Mouse (Mus musculus): ENCODE data around the gene Manf.
A peak's percentile ranks its signal among the peaks of the same experiment; 100 is the strongest.

Gene Manf

DNA sequence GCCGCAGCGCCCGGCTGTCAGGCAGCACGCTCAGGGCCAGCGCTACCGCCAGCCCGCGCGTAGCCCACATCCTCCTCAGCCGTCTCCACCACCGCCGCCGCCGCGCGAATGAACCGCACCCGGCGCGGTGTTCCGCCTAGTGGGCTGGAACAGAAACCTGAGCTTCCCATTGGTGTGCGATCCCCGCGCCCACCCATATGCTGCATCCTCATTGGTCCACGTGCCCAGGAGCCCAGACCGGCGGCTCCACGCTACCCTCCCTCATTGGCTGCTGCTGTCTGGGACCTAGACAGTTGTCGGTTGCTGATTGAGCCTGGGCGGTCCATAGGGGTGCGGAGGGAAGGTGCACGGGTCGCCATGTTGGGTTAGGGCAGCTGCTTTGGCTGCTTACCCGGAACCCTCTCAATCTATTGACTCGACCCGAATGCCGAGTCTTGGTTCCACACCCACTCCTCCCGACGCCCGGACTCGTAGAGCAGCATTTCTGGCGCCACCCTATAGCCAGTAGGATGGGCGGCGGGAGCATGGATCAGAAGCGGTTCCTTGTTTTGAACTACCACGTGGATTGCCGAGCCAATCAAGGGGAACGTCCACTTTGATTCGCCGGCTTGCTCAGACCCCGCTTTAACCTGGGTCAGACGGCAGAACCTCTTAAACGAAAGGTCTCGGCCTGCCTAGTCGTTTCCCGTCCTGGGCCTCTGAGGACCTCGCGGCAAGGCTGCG, at the start of gene Manf:
Gene Manf, minus strand, starts transcription at position 151 of the 723 bp plus-strand sequence.
- DNase-seq (ENCODE audit: low spot score), result peak; percentile 87

DNA sequence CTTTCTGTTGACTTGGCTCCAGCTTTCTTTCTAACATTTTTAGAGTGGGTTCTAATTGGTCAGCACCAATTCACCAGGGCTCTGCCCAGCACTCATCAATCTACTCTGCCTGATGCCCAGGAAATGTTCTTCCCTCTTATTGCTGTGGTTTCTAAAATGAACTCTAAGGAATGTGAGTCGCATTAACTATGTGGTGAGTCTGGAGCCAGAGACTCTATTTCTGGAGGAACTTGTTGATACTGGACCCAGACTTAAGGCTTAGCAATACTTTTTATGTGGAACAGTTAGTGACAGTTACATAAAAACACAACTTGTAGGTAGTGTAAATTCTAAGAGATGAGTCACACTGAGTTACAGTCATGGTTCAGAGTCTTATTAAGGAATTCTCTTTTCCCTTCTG, 43.2 kb upstream of the Manf start:
- no peak for DNase-seq (ENCODE audit: low spot score)

DNA sequence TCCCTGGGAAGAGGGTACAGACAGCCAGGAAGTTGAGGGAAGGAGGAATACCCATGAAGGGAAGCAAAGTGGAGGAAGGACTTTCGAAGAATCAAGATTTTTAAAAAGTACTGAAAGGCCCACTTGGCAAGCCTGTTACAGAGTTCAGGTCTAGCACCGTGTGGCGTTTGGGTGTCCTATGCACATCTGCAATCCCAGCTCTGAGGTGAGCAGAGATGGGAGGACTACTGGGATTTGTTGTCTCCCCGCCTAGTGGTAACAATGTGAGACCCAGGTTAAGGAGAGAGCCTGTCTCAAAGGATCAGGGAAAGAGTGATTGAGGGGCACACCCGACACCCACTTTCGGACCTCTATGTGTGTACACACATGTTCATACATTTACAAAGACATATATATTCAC, 23.1 kb upstream of the Manf start:
- DNase-seq (ENCODE audit: low spot score), result no peak

DNA sequence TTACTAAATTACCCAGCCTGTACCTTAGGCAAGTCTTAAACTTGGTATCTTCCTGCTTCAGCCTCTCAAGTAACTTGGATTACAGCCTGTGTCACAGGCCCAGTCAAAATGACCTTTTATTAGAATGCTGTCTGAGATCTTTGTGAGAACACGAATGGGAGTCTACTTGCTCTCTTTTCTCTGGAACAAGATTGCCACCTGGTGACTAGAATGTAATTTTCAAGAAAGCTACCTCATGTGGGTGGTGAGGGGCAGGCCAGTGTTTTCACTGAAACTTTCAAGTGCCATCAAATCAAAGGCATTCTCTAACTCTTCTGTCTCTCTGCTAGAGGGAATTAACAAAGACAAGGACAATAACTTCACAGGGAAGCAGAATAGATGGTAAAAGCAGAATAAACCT, 22.0 kb upstream of the Manf start:
- no peak for DNase-seq (ENCODE audit: low spot score)

DNA sequence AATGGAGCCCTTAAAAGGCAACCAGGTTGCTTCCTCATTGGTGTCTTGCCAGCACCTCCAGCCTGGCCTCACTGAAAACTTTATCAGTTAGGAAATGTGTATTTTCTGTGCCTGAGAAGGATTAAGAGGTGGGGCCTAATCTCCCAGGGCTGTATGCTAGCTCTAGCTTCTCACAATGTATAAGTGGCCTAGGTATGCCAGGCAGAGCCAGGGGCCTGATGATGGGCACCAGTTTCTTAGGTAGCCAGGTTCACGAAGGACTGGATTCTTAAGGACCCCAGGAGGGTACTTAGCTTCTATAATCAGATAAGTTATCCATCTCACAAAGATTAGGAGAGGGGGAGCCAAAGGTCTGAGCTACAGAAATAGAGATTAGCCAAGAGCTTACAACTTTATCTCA, 19.8 kb upstream of the Manf start:
- no peak for DNase-seq (ENCODE audit: low spot score)

DNA sequence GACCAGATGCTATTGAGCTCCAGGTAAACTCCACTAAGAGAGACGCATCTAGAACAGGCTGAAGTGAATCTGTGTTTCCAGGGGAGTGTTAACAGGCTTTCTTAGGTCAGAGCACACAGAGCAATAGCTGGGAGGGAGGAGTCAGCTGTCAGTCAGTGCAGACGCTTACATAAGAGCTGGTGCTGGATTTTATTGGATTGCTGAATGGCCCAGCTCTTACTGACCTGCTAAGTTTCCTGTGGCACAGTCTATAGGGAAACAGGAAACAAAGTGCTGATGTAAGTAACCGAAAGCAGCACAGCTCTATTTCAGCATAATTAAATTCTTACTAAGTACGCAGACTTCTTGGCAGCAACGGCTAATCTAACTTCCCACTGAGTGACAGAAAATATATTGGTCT, 16.9 kb upstream of the Manf start:
- no peak for DNase-seq (ENCODE audit: low spot score)

DNA sequence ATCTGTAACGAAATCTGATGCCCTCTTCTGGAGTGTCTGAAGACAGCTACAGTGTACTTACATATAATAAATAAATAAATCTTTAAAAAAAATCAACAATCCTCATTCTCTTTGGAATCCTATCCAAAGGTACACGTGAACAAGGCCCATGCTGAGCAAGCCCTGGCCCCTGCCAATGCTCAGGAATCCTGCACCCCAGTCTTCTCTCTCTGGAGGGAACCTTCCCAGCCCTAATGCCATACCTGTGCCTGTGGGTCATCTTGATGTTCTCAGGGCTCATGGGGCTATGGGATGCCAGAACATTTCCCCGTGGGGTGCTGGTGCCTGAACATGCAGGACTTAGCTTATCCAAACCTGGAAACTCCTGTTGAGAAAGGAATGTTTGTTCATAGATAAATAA, 16.4 kb upstream of the Manf start:
- no peak for DNase-seq (ENCODE audit: low spot score)

DNA sequence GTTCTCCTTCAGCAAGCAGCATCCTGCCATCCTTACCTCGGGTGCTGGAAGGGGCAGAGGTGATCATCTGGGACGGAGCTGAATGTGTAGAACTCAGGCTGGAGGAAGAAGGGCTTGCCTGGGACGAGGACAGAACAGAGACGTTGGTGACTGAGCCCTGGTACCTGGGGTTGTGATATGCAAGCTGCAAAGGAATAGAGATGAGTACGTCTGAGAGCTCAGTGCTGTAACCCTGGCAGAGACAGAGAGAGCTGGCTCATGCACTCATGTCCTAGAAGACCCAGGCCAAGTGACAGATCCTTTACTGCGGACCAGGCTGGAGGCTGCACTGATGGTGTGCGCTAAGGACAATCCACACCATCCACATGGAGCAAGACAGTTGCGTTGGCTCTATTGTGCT, 14.8 kb upstream of the Manf start:
- DNase-seq (ENCODE audit: low spot score), result no peak

DNA sequence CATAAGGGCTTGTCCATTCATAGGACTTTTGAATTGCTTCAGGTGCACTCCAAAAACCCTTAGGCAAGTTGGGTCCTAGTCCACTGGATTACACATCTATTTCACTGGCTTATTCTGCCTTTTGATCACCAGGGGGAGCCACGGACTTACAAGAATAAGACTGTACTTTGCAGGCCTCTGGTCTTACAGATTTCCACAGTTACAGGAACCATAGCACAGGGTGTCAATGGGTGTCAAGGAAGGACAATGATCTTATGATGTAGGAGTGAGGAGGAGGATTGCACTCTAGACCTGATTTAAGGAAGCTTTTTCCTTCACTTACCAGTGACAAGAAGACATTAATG, 12.0 kb upstream of the Manf start:
- no peak for DNase-seq (ENCODE audit: low spot score)

DNA sequence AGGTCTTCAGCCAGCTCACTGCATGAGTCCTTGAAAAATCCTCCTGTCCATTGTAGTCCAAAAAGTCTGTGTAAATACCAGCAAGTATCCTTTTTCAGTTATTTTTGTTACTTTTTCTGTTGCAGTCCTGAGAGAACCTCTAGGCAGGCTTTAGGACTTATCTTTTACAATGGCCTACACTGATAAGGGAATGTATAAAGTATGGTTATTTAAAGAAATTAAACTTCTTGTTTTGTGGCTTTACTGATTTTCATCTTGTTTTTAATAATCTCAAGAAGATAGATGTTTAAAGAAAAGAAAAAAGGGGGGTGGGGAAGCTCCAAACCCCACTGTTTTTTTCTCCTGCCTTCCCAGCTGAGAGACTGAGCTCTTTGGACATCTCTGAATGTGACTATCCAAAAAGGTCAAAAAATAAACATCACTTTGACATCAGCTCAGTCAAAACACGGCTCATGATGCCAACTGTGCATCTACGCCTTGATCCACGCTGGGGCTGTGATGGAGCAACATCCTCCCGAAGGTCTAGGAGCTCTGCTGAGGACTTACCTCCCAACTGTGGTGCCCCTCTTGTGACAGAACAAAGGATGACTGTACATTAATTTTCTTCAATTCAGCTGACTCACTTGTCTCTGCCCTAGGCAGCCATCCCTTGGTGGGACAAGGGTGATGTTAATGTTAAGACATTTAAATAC, 11.5 kb upstream of the Manf start:
- no peak for DNase-seq (ENCODE audit: low spot score)

DNA sequence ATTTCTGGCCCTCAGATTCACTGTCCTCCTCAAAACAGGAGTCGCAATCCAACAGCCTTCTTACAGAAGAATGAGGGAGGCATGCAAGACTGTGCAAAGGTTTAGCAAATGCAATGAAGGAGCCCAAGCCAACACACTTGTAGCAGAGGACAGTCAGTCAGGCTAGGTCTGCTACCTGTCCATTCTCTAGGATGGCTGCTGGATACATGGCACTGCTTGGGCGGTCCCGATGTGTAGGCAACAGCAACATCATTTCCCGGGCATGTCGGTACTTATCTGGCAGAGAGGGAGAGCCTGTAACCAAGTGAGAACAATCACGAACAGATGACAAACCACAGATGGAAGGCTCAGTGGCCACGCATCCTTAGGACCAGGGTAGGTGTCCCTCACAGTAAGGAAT, 9.8 kb upstream of the Manf start:
- no peak for DNase-seq (ENCODE audit: low spot score)

DNA sequence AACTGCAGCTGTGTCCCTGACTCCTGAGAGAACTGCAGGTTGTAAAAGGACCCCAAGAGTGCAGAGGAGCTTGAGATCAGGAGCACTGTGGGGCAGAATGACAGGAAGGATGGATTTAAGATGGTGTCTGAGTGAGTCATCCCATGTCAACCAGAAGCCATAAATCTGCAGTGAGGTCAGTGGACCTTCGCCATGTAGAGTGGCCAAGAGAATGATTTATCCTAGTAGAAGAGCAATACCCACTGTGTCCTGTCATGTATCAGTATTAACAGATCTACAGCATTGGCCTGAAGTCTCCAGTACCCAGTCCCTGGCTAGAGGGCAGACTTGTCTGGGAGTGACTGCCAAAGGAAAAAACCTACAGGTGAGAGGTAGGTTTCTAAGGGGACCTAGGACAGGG, 7.1 kb upstream of the Manf start:
- no peak for DNase-seq (ENCODE audit: low spot score)

DNA sequence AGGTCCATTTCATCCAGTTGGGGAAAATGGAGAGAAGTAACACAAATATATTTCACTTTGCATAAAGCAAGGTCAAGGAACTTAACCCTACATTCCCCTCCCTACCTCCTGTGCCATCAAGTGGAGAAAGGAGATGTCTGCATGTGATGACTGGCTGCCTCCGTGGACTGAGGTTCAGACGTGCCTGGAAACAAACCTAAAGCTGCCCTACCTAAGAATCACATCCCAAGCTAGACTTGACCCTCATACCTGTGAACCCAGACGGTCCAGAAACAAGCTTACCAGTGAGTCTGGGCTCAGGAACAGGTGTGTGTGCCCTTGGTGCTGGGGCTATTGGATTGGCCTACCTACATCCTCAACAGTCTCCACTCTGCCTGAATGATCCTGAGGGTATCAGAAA, 1.5 kb upstream of the Manf start:
- DNase-seq (ENCODE audit: low spot score), result no peak

DNA sequence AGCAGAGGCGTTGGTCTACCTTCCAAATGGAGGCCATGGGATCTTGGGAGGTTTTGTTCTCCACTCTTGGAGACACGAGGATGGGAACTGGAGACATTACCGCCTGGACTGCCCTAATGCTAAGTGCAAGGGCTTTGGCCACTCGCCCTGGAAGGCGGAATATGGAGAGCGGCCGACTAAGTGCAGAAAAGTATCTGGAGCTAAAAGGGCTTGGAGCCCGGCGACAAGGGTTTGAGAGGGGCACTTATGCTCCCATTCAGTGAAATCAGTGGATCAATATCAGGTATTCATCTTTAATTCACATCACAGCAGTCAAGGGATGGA, 735 bp upstream of the Manf start:
- no peak for DNase-seq (ENCODE audit: low spot score)

DNA sequence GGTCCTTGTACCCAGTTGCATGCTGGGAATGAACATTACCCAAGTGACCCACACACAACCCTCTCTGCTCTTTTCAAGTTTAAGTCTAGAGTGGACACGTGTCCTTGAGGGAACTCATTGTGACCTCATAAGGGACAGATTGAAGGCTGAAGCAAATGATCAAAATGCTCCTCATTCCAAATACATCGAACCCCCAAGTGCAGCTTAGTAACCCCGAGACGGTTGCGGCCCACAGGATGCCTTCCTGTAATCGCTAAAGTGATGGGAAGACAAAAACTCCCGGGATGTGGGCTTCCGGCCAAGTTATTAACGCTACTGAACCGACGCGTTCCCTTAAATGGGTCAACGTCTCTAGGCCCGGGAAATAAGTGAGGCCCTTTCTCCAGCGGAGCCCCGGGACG, 438 bp downstream of the Manf start:
- no peak for DNase-seq (ENCODE audit: low spot score)

DNA sequence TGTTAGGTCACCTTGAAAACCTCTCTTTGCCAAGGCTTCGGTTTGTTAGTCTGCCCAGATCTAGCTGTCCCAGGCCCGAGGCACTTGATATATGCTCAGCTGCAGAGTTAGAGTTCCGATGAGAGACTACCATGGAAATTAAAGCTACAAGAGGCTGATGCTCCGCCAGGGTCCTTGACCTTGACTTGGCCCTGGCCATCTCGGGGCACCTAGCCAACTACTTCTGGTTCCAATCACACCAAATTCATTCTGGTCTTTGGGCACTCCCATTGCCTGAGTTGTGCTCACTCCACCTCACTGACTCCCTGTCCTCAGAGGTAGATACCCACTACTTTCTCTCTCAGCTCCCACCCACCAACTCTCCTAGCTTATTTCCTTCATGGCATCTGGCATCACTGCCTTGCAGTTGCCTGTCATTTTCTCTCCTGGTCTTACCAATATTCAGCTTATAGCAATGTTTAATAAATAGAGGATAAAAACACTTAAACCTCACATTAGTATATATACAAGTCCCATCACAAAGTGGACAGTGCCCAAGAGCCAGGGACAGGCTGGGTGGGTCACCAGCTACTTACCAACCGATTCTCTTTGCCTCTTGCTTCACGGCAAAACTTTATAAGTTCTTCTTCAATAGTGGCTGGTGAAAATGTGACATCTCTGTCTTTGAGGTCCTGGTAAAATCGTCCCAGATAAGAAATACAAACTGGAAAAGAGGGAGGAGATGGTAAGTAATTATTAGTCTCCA, 1.1 kb downstream of the Manf start:
- no peak for DNase-seq (ENCODE audit: low spot score)

DNA sequence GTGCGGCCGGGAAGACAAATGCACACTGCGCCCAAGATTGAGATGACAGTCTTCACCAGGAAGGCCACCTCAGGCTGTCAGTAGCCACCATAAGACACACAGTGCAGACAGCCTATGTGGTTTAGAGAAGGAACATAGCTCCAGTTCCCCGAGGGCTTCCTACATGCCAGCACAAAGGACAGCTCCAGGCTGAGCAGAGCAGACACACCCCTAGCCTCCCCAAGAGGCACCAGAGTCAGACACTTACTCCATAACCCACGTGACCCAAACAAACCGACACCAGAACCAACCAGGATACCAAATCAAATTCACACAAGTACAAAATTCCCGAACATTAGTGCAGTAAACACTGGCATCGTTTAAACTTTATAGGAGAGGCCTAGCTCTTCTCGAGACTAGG, 2.5 kb downstream of the Manf start:
- no peak for DNase-seq (ENCODE audit: low spot score)

DNA sequence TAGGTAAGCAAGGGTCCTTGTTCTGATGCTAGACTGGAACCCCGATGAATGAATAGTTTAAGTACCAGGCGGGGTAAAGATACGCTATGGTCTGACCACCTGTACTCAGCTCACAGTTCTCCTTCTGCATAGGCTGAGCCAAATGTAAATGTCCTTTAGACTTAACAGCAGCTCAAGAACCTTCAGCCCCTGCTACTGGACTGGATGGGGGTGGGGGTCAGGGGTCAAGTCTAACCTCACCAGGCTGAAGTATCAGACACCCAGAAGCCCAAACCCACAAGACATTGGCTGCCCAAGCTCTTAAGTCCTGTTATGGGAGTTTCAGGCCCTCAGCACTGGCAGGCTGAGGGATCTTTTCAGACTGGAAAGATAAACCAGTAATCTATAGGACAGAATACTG, 3.4 kb downstream of the Manf start:
- no peak for DNase-seq (ENCODE audit: low spot score)

DNA sequence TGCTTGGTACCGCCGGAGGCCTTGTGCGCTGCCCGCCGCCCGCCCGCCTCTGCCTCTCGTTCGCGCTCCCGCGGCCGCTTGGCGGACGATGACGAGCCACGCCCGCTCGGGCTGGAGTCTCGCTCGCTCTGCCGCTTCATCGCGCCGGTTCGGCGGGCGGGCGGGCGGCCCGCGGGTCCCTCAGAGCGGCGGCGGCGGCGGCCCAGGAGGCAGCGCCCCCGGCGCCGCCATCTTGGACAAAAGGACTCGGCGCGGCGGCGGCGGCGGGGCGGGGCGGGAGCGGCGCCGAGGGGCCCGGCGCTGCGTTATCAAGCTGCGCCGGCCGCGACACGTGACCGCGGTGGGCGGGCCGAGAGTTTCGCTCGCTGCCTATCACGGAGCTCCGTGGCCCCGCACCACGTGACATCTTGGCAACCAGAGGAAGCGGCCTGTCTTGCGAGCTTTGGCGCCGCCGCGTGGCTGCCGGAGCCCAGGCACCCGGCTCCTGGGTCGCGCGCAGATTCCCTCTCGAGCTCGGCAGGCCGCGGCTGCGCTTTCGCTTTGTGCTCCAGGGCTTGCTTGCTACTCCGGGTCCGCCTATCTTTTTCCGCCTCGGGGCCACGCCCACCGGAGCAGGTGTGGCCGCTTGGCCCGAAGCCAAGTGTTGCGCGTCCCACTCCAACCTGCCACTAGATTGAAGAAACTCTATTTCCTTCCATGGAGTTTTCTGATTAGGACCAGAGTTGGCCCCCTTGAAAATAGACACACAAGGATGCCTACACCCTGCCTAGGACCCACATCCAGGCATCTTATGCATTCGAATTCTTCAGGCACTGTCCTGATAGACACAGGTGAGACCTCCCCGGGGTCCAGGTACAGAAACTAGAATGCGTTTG, 4.7 kb downstream of the Manf start, which contains the start of gene Rbm15b:
Gene Rbm15b, minus strand, starts transcription at position 601 of the 875 bp plus-strand sequence.
- peak; percentile 95 for DNase-seq (ENCODE audit: low spot score)

DNA sequence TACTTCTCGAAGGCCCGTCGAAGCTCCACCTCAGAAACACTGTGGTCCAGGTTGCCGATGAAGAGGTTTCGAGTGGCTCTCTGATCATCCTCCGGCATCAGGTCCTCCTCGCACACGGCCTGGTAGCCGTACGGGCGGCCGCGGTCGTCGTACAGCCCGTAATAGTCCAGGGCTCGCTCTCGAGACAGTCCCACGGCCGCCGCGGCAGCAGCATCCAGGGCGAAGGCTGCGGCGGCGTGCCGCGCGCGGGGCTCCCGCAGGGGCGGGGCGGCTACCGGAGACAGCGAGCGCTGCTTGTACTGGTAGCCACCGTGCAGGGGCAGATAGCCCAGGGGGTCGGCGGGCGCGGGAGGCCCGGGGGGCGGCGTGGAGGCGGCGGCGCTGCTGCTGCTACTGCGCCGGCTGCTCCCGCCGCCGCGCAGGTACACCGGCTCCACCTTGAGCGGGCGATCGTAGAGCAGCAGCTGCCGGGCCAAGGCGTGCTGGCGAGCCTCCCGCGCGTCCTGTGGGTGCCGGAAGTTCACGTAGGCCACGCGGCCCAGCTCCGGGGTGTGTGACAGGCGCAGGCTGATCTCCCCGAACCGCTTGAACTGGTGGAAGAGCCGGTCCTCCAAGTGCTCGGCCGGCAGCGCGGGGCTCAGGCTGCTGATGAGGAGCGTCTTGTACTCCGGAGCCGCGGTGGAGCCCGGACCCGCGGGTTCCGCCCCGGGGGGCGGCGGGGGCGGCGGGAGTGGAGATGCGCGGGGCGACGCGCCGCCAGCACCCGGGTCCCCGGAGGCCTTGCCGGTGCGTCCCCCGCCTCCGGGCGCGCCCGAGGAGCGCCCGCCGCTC, 5.7 kb downstream of the Manf start:
- no peak for DNase-seq (ENCODE audit: low spot score)

Data from urinary bladder, postnatal 10 days (tissue).